Mouse (Mus musculus): ENCODE results near the gene Gm13272.
A peak's percentile ranks its signal among the peaks of the same experiment; 100 is the strongest.
"Not testable (repeated sequence)": the region's sequence is repeated elsewhere in the genome, so short reads cannot be mapped to it uniquely, and the experiment has no call there.

Gm13272 gene

GRCm38 (mm10) chr4:88779550-88779949 lies at the start of gene Gm13272:
Gene Gm13272, plus strand, starts transcription at chr4:88779850.
- DNase-seq = not testable (repeated sequence)

DNA sequence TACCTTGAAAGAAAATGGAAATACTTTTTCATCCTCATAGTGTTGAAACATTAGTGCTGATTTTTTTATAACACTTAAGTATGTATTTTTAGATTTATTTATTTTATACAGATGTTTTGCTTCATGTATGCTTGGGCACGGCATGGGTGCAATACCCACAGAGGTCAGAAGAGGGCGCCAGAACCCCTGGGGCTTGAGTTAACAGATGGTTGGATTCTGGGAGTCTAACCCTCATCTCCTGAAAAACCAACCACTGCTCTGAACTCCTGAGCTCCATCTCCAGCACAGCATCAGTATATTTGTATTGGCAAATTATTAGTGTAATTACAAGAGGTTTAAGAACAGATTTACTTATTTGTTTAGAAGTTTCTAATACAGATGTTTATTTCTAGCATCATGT lies 41.2 kb upstream of the Gm13272 start:
- DNase-seq = peak; percentile 77 to 80

DNA sequence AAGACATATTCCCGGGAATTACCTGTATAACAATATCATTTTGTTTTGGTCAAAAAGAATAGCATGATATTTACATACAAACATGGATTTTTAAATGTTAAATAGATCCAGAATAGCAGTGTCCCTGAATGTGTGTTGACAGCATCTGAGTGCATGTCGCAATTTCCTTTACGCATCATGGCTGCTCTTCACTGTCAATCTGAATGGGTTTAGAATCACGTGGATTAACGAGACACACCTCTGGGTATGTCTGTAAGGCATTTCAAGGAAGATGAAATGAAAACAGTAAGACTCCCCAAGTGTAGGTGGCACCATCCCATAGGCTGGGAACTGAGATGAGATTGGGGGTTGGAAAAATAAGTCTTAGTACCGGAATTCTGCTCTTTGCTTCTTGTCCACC lies 40.6 kb upstream of the Gm13272 start:
- DNase-seq = no peak

DNA sequence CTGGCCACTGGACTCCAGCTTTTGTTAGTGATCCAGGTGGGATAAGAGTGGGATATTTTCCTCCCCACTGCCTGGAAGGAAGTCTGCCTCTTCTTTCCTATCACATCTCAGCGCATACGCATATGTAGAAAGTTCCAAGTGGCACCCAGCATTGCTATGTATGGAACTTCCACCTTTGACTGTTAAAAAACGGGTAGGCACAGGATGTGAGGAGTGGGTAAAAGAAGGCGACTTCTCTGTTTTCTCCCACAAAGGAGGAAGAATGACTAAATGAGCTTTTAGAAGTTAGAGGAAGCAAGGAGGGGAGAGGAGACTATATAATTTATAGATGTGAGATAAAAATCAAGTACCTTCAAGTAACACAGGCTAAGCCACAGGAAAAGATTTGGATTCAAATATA lies 38.2 kb upstream of the Gm13272 start:
- no peak for DNase-seq

DNA sequence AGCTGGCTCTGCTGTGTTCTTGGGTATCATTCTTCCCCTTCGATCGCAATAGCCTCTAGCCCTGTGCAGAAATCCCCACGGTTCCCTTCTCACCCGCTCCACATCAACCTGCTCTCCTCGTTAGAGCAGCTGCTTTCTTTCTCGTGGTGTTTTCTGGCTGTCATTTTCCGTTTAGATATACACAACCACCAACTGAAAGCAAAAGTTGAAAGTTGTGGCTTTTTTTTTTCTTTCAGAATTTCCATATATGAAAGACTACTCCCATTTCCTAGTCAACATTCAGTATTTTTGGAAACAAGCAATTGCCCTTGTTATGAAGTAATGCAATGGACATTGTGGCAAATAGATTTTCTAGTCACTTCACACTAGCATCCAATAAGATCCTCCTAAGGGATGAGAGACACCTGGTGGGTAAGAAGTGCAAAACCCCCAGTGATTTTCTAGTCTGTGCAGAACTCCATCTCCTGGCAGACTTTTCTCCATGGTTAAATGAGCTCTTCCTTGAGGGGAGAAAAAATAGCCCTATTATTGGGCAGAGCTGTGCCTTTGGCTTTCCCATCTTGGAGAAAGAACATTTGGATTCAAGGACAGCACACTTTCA lies 36.8 kb upstream of the Gm13272 start:
- no peak for DNase-seq

DNA sequence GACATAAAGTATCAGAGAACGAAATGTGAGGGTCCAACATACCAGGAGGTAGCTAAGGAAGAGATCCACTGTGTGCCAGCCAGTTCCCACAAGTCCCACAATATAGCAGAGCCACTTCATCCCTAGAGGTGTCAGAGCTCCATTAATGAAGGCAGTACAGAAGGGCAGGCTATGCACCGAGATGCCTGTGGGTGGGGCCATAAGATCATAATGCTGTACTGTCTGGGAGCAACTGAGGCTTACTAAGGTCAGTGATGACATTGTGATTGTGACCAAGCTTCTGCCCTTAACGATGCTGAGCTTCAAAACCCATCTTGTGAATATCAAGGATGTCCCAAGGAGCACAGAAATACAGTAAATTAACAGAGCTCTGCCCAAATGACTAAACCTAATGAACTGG lies 35.4 kb upstream of the Gm13272 start:
- peak in 1 of 2 experiments; percentile 20 for DNase-seq

DNA sequence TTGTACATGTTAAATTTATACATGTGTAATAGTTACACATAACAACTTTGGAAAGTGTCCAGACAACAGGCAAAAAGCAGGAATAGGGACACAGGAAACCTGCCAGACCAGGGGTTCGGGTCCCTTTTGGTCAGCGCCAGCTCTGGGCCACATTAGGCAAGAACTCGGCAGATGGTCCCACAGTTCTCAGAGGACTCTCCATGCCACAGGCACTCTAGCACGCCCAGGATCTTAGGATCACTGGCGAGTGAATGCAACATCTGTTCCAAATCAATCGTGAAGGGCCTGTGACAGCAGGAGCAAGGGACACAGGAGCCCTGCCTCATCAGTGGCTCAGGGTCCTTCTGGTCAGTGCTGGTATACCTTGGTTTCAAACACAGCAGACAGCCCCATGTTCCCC lies 29.7 kb upstream of the Gm13272 start:
- peak in 1 of 2 experiments; percentile 15 for DNase-seq

DNA sequence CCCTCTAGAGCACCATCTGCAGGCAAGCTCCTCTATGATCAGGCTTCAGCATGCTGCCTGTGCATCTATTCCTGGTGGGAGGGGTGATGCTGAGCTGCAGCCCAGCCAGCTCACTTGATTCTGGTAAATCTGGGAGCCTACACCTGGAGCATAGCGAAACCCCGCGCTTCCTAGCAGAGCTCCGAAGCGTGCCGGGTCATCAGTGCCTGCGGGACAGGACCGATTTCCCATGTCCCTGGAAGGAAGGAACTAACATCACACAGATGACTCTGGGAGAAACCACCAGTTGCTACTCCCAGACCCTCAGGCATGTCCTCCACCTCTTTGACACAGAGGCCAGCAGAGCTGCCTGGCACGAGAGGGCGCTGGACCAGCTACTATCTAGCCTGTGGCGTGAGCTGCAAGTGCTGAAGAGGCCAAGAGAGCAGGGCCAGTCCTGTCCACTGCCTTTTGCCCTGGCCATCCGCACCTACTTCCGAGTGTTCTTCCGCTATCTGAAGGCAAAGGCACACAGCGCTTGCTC lies 24.8 kb upstream of the Gm13272 start, which contains the start of gene Gm13271:
Gm13271 (plus strand) TSS at position 51 of the 523 bp plus-strand sequence.
- DNase-seq = peak; percentile 73

- DNase-seq = peak; percentile 11 to 25
Observed at GRCm38 (mm10) chr4:88756581-88757513, 22.8 kb upstream of the Gm13272 start.

GRCm38 (mm10) chr4:88757628-88758031 lies 22.0 kb upstream of the Gm13272 start:
- peak; percentile 88 to 90 for DNase-seq

- DNase-seq = not testable (repeated sequence)
Observed at GRCm38 (mm10) chr4:88758751-88759150, 20.9 kb upstream of the Gm13272 start.

GRCm38 (mm10) chr4:88759610-88760268 lies 19.9 kb upstream of the Gm13272 start, which contains the start of gene Gm13283:
Gene Gm13283, plus strand, starts transcription at chr4:88760119.
- DNase-seq = peak; percentile 37 to 38

DNA sequence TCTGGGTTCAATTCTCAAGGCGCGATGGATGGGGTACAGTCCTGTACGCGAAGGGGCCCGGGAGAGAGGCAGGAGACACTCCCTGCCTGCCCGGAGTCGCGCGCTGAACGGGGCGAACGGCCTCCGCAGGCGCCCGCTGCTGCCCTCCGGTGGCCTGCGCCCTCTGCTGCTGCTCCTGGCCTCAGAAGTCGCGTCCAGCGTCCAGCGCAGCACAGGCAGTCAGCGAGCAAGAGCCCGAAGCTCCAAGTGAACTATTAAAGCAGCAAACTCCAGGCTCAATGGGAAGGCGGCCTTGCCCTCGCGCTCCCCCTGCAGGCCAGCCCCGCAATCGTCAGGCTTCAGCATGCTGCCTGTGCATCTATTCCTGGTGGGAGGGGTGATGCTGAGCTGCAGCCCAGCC lies 19.2 kb upstream of the Gm13272 start:
- DNase-seq = peak; percentile 62 to 78

DNA sequence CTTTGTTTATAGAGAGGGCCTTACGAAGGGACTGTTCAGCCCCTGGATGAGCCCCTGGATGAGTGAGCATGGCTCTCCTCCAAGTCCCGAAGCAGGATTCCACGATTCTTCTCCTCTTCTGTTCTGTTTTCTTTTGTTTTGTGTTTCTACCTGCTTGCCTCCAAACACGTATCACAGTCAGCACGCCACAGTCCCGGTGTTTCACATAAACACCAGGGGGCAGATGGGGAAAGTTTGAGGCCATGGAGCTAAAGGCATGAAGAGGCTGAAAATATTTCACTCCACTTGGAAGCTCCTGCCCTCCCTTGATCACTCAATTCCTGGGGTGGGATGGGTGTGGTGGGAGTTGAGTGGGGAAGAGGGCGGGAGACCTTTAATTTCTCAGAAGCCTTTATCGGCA lies 17.9 kb upstream of the Gm13272 start:
- DNase-seq = peak; percentile 74 to 78

DNA sequence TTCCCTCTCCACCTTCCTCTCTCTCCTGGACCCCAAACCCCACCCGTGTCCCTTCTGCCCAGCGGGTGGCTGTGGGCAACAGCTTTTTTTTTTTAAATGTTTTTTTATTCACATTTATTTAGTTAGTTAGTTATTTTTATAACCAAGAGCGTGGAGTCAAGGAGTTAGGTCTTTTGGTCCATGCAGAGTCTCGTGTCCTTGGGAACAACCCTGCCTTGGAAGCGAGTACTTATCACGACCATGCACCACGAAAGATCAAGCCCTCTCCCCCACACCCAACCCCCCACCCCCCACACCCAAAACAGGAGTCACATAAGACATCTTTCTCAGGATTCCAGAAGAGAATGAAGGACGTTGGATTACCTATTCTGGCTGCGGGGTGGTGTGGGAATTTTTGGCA lies 17.3 kb upstream of the Gm13272 start:
- DNase-seq = peak in 1 of 2 experiments; percentile 27

GRCm38 (mm10) chr4:88763384-88764018 lies 16.1 kb upstream of the Gm13272 start:
- peak; percentile 18 to 49 for DNase-seq

GRCm38 (mm10) chr4:88773534-88773933 lies 6.1 kb upstream of the Gm13272 start, which contains the start of gene Gm13290:
Gene Gm13290, plus strand, starts transcription at chr4:88773834.
- not testable (repeated sequence) for DNase-seq

DNA sequence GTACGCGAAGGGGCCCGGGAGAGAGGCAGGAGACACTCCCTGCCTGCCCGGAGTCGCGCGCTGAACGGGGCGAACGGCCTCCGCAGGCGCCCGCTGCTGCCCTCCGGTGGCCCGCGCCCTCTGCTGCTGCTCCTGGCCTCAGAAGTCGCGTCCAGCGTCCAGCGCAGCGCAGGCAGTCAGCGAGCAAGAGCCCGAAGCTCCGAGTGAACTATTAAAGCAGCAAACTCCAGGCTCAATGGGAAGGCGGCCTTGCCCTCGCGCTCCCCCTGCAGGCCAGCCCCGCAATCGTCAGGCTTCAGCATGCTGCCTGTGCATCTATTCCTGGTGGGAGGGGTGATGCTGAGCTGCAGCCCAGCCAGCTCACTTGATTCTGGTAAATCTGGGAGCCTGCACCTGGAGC lies 3.0 kb upstream of the Gm13272 start, which contains the start of gene Gm13289:
Gm13289 (plus strand) TSS at position 301 of the 400 bp plus-strand sequence.
- DNase-seq = not testable (repeated sequence)

GRCm38 (mm10) chr4:88780320-88780719 lies 670 bp downstream of the Gm13272 start:
- DNase-seq = peak in 1 of 2 experiments; percentile 3

DNA sequence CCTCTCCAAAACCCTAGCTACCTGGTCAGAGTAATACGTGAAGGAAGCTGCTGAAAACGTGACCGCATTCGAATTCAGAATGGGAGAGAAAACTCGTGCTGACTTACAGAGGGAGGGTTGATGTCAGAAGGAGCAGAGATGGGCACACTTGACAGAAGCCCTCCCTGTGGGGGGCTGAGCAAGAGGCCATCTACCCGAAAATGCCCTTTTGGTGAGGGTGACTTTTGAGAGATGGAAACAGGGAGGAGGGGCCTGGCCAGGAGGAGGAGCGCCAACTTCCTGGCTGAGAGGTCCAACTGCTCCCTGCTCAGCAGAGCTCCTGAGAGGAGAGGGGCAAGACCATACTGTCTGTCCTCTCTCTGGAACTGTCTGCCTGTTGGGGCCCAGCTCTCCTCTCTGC lies 2.2 kb downstream of the Gm13272 start, which contains the start of gene Ifnz:
Ifnz (plus strand) TSS at position 301 of the 400 bp plus-strand sequence.
- DNase-seq = not testable (repeated sequence)

GRCm38 (mm10) chr4:88782335-88782734 lies 2.7 kb downstream of the Gm13272 start:
- not testable (repeated sequence) for DNase-seq

GRCm38 (mm10) chr4:88785409-88785808 lies 5.8 kb downstream of the Gm13272 start, which contains the start of gene Gm13276:
Gene Gm13276, plus strand, starts transcription at chr4:88785709.
- DNase-seq = not testable (repeated sequence)

Measured in cerebellum, postnatal 10 days (tissue).